Mouse (Mus musculus) limb, embryonic 14.5 days (tissue): ENCODE data around the gene Spdye4a. TPM values are rescaled to one million over a fixed set of nuclear protein-coding genes. Genes with fewer than 3 reads are reported as not detected.
A peak's percentile ranks its signal among the peaks of the same experiment; 100 is the strongest.

Experiments used
- ATAC-seq: fragments of 200-750 bp; cut with Nextera tagmentation; 2 replicates; pipeline ENCODE4 v1.8.0; 2017; ENCODE audit warnings: low read depth, moderate number of reproducible peaks, moderate TSS enrichment; ENCODE audit not compliant: low FRiP score
- DNase-seq: peaks from one replicate; pipeline ENCODE4 v3.0.0-alpha.2; 2015; ENCODE audit warnings: low spot score
- H3K27ac ChIP-seq: fragments of 300-500 bp; sonication (generic); replicated peaks from 2 replicates; pipeline ENCODE4 v1.5.1; 2014; ENCODE audit warnings: low read depth, mild to moderate bottlenecking, low read length, moderate library complexity, mixed read lengths
- H3K27me3 ChIP-seq: fragments of 300-500 bp; sonication (generic); 2 replicates; pipeline ENCODE4 v1.6.1; 2014; ENCODE audit warnings: low read length, mixed read lengths; ENCODE audit not compliant: control insufficient read depth, insufficient read depth
- H3K36me3 ChIP-seq: fragments of 300-500 bp; sonication (generic); 2 replicates; pipeline ENCODE4 v1.6.1; 2014; ENCODE audit warnings: mild to moderate bottlenecking, low read length, moderate library complexity, mixed read lengths; ENCODE audit not compliant: control insufficient read depth, insufficient read depth
- H3K4me1 ChIP-seq: fragments of 300-500 bp; sonication (generic); 2 replicates; pipeline ENCODE4 v1.6.1; 2014; ENCODE audit warnings: antibody characterized with exemption, low read length, mixed read lengths; ENCODE audit not compliant: control insufficient read depth, insufficient read depth
- H3K4me2 ChIP-seq: fragments of 300-500 bp; sonication (generic); replicated peaks from 2 replicates; pipeline ENCODE4 v1.6.1; 2014; ENCODE audit warnings: low read depth, mild to moderate bottlenecking, low read length, moderate library complexity; ENCODE audit not compliant: severe bottlenecking
- H3K4me3 ChIP-seq: fragments of 300-500 bp; sonication (generic); replicated peaks from 2 replicates; pipeline ENCODE4 v1.5.1; 2014; ENCODE audit warnings: low read length
- H3K9ac ChIP-seq: fragments of 300-500 bp; sonication (generic); 2 replicates; pipeline ENCODE4 v1.6.1; 2014; ENCODE audit warnings: mild to moderate bottlenecking, low read depth, low read length, moderate library complexity; ENCODE audit not compliant: severe bottlenecking
- H3K9me3 ChIP-seq: fragments of 300-500 bp; sonication (generic); 2 replicates; pipeline ENCODE4 v1.6.1; 2016; ENCODE audit warnings: low read length; ENCODE audit not compliant: control insufficient read depth
- POLR2A ChIP-seq: fragments of 200-500 bp; IDR thresholded peaks from 2 replicates; pipeline ENCODE4 v1.8.0; 2012; ENCODE audit warnings: inconsistent platforms, mild to moderate bottlenecking, moderate library complexity, borderline replicate concordance; ENCODE audit not compliant: insufficient read depth, insufficient read length; ENCODE audit errors: extremely low read depth
- WGBS: fragments of 180-500 bp; shearing (Covaris S2); extraction: QIAGEN DNeasy Blood & Tissue Kit; methylation state at CpG from one replicate; pipeline ENCODE4 v1.1.7; 2014; 5-methylcytosine and 5-hydroxymethylcytosine counted together
- polyA plus RNA-seq, 2 experiments: library from polyadenylated mRNA; depleted of rRNA in 1 of 2; stranded (reverse) in 1 of 2; unstranded in 1 of 2; fragments of >200 nt; fragmentation: Nextera tagmentation in 1 of 2; extraction: Ambion mirVana in 1 of 2; gene quantifications; 2 replicates each; pipeline versions ENCODE4 v1.2.1 to v1.2.3; 2012 to 2014

The Spdye4a gene
- polyA plus RNA-seq (2012; rRNA removed) (not detected in 2 replicates), polyA plus RNA-seq (2014; fragmentation: Nextera tagmentation; extraction: Ambion mirVana) (not detected in 2 replicates)

DNA sequence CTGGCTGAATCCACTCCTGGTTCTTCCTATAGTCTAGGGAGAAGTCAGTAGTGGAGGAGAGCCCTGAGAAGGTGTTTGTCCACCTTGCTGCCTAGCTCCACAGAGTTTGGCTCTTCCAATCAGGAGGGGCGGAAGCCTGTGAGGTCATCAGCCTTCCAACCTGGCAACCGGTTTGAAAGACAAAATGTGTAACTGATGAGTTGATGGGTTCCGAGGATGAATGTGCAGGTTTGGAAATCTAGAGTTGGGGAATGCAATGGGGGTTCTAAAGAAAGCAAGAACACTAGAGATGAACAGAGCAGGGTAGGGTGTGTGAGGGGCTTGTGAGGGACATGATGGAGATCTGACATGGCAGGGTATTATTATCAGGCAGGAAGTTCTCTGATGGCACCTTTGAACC, at the start of gene Spdye4a:
TSS of gene Spdye4a (minus strand) at position 101 of the 400 bp plus-strand sequence.
- DNase-seq = no peak
- H3K27ac ChIP-seq = no peak within 1 kb of the TSS
- no peaks in the 10 kb centered on the region for H3K9me3 ChIP-seq
- no peak for TF ChIP-seq POLR2A
- 88% methylated on average over 3 of the region's 3 CpGs for WGBS
- H3K4me2 ChIP-seq = no peak within 1 kb of the TSS
- no peak within 1 kb of the TSS for H3K4me3 ChIP-seq
- no peak for ATAC-seq
- H3K4me1 ChIP-seq = no peaks in the 10 kb centered on the region
- H3K27me3 ChIP-seq = no peaks in the 10 kb centered on the region
- H3K36me3 ChIP-seq = no peaks in the 10 kb centered on the region
- no peak within 1 kb of the TSS for H3K9ac ChIP-seq

DNA sequence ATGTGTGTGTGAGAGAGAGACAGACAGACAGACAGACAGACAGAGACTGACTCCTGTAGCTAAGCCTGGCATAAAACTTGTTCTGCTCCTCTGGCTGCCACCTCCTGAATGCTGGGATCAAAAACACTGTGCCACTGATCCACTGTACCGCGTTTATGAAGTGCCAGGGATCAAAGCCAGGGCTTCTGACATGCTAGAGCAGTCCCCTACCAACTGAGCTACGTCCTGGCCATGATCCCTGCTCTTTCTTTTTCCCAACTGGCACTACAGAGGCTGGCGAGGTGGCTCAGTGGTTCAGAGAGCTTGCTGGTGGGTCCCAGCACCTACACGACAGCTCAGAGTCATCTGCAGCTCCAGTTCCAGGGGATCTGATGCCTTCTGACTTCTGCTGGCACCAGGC, 49.1 kb upstream of the Spdye4a start:
- WGBS = 46% methylated on average over 5 of the region's 5 CpGs
- H3K27ac ChIP-seq = no peak overlapping the region
- no peak for TF ChIP-seq POLR2A
- no peaks in the 10 kb centered on the region for H3K27me3 ChIP-seq
- H3K9me3 ChIP-seq = no peaks in the 10 kb centered on the region
- no peak overlapping the region for H3K4me3 ChIP-seq
- DNase-seq (no peak), ATAC-seq (no peak)
- H3K36me3 ChIP-seq = no peaks in the 10 kb centered on the region
- 0 out of 2 replicates have a peak overlapping the region, but pooled peaks have one; percentile 4 for H3K9ac ChIP-seq
- H3K4me1 ChIP-seq = peaks cover 3% of the 10 kb centered on the region; the same call in 1 of the 2 replicates
- no peak overlapping the region for H3K4me2 ChIP-seq

DNA sequence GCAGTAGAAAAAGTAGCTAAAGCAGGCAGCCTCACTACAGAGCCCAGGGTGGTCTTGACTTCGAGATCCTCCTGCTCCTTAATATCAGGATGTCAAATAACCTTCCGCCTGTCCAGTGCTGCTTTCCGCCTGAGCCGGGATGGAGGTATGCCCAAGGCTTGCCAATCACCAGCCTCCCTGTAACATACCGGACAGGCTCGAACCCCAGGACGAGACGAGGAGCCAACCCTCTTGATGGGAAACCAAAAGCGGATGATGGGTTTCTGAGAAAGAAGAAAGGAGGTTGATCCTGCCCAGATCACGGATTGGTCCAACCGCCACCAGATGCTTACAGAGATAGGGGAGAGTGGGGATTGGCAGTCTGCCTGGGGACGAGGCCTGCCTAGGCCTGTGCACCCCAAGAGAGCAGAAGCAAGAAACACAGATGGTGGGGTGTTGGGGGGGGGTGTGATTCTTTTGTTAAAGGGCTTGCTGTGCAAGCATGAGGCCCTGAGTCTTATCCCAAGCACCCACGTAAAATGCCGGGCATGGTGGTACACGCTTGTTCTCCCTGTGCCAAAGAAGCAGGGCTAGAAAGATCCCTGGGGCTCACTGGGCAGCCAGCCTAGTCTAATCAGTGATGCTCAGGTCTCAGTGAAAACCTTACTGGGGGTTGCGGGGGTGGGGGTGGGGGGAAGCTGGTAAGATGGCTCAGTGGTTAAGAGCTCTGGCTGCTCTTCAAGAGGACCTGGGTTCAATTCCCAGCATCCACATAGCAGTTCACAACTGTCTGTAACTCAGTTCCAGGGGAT, 46.0 kb upstream of the Spdye4a start:
- no peaks in the 10 kb centered on the region for H3K9me3 ChIP-seq
- no peak overlapping the region for H3K9ac ChIP-seq
- no peaks in the 10 kb centered on the region for H3K27me3 ChIP-seq
- no peak overlapping the region for H3K4me2 ChIP-seq
- no peak for ATAC-seq
- no peak for DNase-seq
- no peak overlapping the region for H3K4me3 ChIP-seq
- H3K27ac ChIP-seq = no peak overlapping the region
- no peak for TF ChIP-seq POLR2A
- peaks cover 15% of the 10 kb centered on the region for H3K4me1 ChIP-seq
- 87% methylated on average over 16 of the region's 16 CpGs for WGBS
- H3K36me3 ChIP-seq = no peaks in the 10 kb centered on the region

DNA sequence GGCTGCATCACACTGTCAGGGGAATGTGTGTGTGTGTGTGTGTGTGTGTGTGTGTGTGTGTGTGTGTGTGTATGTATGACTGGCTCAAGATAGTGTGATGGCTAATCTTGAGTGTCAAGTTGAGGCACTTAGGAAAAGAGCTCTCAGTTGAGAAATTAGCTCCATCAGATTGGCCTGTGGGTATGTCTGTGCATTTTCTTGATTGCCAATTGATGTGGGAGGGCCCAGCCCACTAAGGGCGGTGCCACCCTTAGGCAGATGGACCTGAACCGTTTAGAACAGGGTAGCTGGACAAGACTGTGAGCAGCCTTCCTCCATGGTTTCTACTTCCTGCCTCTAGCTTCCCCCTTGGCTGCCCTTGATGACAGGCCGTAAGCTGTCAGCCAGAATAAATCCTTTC, 45.4 kb upstream of the Spdye4a start:
- Histone ChIP-seq H3K36me3 (no peaks in the 10 kb centered on the region), H3K4me2 (no peak overlapping the region), H3K4me3 (no peak overlapping the region), H3K9me3 (no peaks in the 10 kb centered on the region), H3K27ac (no peak overlapping the region), H3K9ac (no peak overlapping the region), H3K27me3 (no peaks in the 10 kb centered on the region), H3K4me1 (peaks cover 15% of the 10 kb centered on the region)
- 75% methylated on average over 3 of the region's 3 CpGs for WGBS
- ATAC-seq (no peak), DNase-seq (no peak)
- no peak for TF ChIP-seq POLR2A

DNA sequence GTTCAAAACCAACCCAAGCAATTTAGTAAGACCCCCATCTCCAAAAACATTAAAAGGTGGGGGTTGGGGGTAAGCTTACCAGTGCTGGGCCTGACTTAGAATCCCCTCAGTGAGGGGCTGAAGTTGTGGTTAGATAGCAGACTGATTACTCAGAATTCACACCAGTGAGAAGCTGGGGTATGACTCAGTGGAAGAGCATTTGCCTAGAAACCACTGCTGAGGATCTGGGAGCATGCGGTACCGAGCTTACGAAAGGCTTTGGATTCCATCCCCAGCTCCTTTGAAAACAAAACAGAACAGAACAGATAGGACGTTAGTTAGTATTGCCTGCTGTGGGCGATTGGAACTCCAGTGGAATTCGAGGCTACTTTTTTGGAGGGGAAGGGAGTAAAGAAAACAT, 45.0 kb upstream of the Spdye4a start:
- H3K9me3 ChIP-seq = no peaks in the 10 kb centered on the region
- WGBS = 85% methylated on average over 6 of the region's 6 CpGs
- no peak for TF ChIP-seq POLR2A

More for the DNA sequence above, 45.0 kb upstream of the Spdye4a start:
- no peak overlapping the region for H3K4me3 ChIP-seq
- no peak overlapping the region for H3K9ac ChIP-seq
- H3K4me2 ChIP-seq = no peak overlapping the region
- DNase-seq (no peak), ATAC-seq (no peak)
- H3K27me3 ChIP-seq = no peaks in the 10 kb centered on the region
- no peak overlapping the region for H3K27ac ChIP-seq
- peaks cover 15% of the 10 kb centered on the region for H3K4me1 ChIP-seq
- no peaks in the 10 kb centered on the region for H3K36me3 ChIP-seq
